Mouse (Mus musculus): ENCODE data around the gene Pbxip1. TPM values are rescaled to one million over a fixed set of nuclear protein-coding genes. Genes with fewer than 3 reads are reported as not detected.

Pbxip1 gene
- total RNA-seq, 2 experiments from 2014 or later: 202 to 227 TPM

DNA sequence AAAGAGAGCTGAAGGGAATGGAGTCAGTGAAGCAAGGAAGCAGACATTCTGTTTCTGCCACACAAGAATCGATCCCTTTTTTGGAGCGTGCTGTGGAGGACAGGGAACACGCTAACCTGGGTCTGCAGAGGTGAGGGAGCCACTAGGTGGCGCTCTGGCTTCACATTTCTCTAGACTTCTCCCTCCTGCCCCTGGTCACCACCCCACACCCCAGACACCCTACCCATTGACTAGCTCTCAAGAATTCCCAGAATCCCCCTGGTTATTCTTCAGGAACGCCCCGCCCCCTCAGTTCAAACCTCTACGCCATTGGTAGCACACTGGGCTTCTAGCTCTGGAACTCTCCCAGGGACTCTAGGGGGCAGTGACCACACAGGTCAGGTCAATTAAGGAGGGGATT lies 13.0 kb downstream of the Pbxip1 start:
- Histone ChIP-seq H3K27ac (peak overlapping the region; percentile 63; the same call in 1 of the 2 replicates), H3K4me3 (no peak overlapping the region)
- intact Hi-C loops (cut with DNase I): no loop called here
- peak; percentile 86 for TF ChIP-seq CTCF (IDR thresholded peaks at IDR 0.05)
- peak; percentile 78 for DNase-seq

DNA sequence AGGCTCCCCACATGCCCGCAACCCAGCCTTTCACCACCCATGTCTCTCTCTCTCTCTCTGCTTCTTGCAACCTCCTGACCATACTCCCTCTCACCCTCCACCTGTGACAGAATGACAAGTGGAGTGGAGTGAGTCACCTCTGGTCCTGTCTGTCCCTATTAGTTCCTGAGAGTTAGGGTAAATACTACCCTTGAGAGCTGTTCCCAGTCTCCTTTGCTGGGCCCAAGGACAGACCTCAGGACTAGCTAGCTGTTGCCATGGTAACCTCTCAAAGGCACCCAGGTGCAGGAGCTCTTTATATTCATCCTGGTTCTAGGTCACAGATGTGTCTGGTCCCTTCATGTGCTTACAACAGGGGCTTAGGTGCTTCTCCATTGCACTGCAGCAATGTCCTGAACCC lies 15.4 kb downstream of the Pbxip1 start:
- intact Hi-C loops (cut with DNase I): loop anchor here (5.0 kb wide), 1 partner anchor 35 kb away; no protein-coding TSS in a partner anchor
- Histone ChIP-seq H3K4me3 (no peak overlapping the region), H3K27ac (no peak overlapping the region)
- no peak for TF ChIP-seq CTCF (IDR thresholded peaks at IDR 0.05)
- DNase-seq: no peak

DNA sequence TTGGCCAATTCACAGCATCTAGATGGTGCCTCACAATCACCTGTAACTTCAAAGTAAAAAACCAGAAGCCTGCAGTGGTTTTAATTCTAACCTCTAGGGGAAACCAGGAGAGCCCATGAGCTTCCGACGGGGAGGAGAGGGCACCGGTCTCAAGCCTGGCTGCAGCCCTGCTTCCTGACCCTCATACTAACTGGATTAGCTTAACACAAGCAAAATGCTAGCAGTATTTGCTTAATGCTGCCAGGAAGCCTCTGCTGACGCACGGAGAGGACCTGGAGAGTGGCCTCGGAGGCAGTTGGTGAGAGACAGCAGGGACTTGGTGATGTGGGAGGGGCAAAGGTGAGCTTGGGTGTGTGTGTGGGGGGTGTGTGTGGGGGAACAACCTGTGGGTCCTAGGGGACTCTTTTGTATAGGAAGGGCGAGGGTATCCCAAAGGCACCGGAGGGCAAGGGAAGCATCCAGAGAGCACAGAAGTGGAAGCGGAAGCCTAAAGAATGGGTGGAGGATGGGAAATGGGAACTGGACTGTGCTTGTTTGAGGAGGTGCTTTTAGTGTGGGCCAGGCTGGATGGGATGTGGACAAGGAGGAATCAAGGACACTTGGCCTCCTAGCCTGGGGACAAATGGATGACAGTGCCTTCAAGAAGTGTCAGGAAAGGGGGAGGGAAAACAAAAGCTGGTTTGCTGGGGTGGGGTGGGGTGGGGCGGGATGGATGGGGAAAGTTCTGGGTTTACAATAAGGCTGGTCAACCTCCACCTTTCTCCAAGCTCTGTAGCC lies 18.1 kb downstream of the Pbxip1 start, which contains the start of gene Pmvk:
Pmvk (plus strand) TSS at position 141 of the 777 bp plus-strand sequence.
- no peak for TF ChIP-seq CTCF (IDR thresholded peaks at IDR 0.05)
- Histone ChIP-seq H3K4me3 (no peak within 1 kb of the TSS), H3K27ac (no peak within 1 kb of the TSS)
- DNase-seq: no peak
- intact Hi-C loops (cut with DNase I): loop anchor here (5.0 kb wide), 1 partner anchor 33 kb away; no protein-coding TSS in a partner anchor

DNA sequence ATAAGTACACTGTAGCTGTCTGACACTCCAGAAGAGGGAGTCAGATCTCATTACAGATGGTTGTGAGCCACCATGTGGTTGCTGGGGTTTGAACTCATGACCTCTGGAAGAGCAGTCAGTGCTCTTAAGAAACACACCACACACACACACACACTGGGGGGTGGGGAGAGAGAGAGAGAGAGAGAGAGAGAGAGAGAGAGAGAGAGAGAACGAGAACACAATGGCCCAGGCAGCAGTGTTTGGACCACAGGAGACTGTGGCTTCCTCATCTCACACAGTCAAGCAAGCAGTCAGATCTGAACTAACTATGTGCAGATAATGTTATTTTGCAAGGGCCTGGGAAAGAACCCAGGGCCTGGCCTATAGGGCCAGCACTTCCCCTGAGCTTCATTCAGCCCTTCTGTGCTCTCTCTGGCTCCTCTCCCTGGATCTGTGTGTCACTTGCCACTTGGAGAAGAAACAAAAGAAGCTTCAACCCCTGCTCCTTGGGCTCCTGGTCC lies 19.3 kb downstream of the Pbxip1 start:
- no peak overlapping the region for H3K27ac ChIP-seq
- intact Hi-C loops (cut with DNase I): no loop called here
- DNase-seq: no peak
- no peak overlapping the region for H3K4me3 ChIP-seq
- no peak for TF ChIP-seq CTCF (IDR thresholded peaks at IDR 0.05)

DNA sequence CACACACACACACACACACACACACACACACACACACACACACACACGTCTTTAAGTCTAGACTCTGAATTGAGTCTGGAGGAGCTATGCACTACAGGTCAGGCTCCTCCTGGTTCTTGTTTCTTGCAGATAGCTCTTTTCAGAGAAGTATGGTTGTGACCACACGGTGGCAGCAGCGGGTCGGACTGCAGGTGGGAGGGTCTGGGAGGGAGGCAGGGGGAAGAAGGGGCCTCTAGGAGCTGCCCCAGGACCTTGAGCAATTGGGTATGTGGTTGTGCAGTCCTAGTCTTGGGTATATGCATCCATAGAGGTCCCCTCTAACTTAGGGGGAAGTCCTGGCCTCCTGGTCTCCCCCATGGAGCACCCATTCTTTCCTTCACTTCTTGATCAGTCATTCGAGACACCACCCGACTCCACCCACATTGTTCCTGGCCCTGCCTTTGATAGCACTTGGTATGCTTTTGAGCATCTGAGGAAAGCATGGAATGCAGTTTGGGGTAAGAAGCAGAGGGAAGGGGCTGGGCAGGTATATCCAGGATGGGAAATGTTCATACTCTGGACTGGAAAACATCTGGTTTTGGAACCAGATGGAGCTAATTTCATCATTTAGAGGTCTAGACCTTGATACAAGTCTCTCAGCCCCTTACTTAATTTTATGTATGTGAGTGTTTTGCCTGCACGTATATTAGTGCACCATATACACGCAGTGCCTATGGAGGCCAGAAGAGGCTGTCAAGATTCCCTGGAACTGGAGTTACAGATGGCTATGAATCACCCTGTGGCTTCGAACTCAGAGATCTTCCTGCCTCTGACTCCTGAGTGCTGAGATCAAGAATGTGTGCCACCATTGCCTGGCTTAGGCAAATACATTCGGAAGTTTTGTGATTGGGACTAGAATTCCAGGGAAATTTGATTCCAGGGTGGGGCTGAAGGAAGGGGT lies 20.5 kb downstream of the Pbxip1 start:
- intact Hi-C loops (cut with DNase I): no loop called here

DNA sequence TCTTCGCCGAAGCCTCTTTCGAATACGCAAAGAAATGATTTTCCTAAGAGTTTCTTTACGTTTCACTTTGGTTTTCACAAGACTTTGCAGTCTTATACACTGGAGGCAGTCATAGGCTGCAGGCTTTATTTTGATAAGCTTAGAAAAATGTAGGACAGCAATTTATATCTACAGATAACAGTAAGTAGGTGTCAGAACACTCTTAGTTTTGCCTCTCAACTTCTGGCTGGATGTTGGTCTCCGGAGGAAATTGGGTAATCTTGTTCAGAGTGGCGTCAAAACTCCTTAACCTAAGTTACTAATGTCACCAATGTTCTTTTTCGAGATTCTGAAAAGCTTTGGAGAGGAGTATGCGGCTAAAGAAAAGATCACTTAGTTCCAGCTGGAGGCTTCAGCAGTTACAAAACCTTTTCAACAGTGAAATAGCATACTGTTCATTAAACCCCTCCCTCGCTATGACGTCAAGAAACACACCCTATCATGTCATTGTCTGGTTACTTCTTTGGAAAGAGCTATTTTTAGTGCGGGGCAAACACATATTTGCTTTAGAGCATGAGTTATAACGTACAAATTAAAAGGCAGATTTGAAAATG lies 22.0 kb downstream of the Pbxip1 start:
- peak overlapping the region; percentile 89 for H3K27ac ChIP-seq
- intact Hi-C loops (cut with DNase I): no loop called here
- DNase-seq: no peak
- H3K4me3 ChIP-seq: peak overlapping the region; percentile 91
- TF ChIP-seq CTCF (IDR thresholded peaks at IDR 0.05): no peak

More for the DNA sequence above, 20.5 kb downstream of the Pbxip1 start:
- no peak overlapping the region for H3K4me3 ChIP-seq
- peak; percentile 80 for DNase-seq
- TF ChIP-seq CTCF (IDR thresholded peaks at IDR 0.05): peak; percentile 70
- no peak overlapping the region for H3K27ac ChIP-seq

DNA sequence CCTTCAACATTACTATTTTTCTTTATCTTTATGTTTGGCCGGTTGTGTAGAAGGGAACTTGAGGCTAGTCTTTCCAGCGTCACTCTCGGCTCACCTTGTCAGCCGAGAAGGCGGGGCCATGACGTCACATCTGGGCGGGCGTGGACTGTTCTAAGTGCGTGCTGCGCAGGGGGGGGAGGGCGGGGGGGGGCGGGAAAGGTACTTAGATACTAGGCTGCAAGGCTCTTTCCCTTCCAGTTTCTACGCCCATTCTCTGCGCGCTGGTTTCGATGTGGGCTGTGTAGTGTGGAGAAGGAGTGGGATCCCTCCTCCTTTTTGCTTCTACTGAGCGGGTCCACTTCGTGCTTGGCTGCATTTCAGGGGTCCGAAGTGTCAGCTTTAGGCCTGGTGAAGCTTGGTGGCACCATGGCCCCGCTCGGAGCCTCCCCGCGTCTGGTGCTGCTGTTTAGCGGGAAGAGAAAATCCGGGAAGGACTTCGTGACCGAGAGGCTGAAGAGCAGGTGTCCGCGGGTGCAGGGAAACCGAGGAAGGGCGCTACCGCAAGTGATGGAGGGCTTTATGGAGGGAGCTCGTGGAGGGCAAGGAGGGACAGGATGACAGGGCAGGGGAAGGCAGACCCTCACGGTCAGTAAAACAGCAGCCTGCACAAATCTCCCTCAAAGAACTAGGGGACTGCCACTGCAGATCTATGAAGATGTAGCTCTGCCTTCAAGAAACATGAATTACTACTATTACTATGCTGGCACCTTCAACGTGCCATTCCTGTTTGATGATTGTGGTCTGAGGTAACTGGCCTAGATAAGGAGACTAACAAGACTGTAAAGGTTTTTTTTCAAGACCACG lies 22.7 kb downstream of the Pbxip1 start:
- no peak for TF ChIP-seq CTCF (IDR thresholded peaks at IDR 0.05)

DNA sequence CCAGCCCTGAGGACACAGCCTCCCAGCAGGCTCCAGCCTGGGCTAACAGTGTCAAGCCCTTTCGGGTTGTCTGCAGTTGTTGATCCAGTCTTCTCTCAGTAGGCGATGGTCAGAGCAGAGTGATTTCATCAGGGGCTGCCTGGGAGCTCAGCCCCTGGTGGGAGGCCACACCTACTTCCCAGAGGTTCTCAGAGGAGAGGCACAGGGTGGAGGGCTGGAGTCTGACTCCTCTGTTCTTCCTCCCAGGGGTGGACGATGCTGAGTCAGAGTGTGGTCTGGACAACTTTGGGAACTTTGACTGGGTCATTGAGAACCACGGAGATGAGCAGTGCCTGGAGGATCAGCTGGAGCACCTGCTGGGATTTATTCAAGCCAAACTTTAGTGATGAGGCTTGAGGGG lies 31.8 kb downstream of the Pbxip1 start:
- no peak for DNase-seq
- Histone ChIP-seq H3K27ac (0 out of 2 replicates have a peak overlapping the region, but pooled peaks have one; percentile 12), H3K4me3 (no peak overlapping the region)
- intact Hi-C loops (cut with DNase I): no loop called here
- no peak for TF ChIP-seq CTCF (IDR thresholded peaks at IDR 0.05)

More for the DNA sequence above, 22.7 kb downstream of the Pbxip1 start:
- intact Hi-C loops (cut with DNase I): no loop called here
- DNase-seq: peak; percentile 96
- peak overlapping the region; percentile 89 for H3K27ac ChIP-seq
- peak overlapping the region; percentile 91 for H3K4me3 ChIP-seq

DNA sequence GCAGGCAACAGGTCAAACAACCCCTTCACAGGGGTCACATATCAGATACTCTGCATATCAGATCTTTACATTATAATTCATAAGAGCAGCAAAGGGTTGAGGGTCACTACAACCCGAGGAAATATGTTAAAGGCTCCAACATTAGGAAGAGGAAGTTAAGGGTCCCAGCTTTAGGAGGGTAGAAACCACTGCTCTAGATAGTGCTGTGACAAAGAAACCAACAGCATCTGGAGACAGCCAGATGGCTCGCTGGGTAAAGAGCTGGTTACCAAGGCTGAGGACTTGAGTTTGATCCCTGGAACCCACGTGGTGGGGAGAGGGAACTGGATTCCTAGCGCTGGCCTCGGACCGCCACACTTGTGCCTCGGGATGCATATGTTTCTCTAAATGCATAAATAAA lies 35.8 kb downstream of the Pbxip1 start:
- intact Hi-C loops (cut with DNase I): no loop called here
- DNase-seq: no peak
- Histone ChIP-seq H3K4me3 (no peak overlapping the region), H3K27ac (no peak overlapping the region)
- TF ChIP-seq CTCF (IDR thresholded peaks at IDR 0.05): no peak

DNA sequence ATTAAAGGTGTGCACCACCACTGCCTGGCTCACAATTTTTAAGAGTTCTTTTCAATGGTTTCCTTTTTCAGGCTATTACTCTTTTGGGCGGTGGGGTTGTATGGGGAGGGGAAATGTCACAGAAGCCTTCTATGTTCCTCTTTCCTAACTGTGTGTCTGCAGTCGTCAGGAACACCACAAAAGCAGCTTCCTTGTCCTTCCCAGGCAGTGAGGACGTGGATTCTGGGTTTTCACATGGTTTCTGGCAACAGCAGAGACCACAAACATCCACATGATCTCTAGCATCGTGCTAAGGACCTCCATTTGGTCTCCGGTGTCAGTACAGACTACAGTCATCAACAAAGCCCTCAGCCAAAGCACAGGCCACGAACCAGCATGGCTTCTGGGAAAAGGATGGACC lies 37.3 kb downstream of the Pbxip1 start:
- intact Hi-C loops (cut with DNase I): no loop called here
- H3K4me3 ChIP-seq: no peak overlapping the region
- no peak for TF ChIP-seq CTCF (IDR thresholded peaks at IDR 0.05)
- no peak overlapping the region for H3K27ac ChIP-seq
- DNase-seq: no peak

DNA sequence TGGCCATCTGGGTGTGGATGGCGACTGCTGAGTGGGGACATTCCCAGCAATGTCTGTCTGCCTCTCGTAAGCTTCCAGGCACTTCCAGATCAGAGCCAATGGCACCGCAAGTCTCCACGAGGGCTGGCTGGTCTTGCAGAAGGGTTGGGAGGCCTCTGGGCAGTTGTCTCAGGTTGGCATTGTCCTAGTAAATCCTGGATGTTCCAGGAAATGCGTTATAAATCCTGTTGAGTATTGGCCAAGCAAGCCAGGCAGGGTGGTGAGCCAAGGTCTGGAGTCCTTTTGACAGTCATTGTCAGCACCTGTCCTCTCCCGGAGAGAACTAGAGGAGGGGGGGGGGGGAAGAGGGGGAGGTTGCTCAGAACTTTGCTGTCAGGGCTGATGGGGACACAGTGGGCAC lies 42.5 kb downstream of the Pbxip1 start:
- intact Hi-C loops (cut with DNase I): no loop called here
- TF ChIP-seq CTCF (IDR thresholded peaks at IDR 0.05): no peak
- no peak overlapping the region for H3K27ac ChIP-seq
- no peak for DNase-seq
- H3K4me3 ChIP-seq: no peak overlapping the region

Measured in gastrocnemius, adult 2 months (tissue).